Mouse (Mus musculus): ENCODE measurements at regions not wholly inside any gene's neighbourhood (a gene's known extent, or its start where the extent isn't known, plus 50 kb on each side); places are given as distances from the start of the nearest gene placed in this dataset.
A peak's percentile ranks its signal among the peaks of the same experiment; 100 is the strongest.

DNA sequence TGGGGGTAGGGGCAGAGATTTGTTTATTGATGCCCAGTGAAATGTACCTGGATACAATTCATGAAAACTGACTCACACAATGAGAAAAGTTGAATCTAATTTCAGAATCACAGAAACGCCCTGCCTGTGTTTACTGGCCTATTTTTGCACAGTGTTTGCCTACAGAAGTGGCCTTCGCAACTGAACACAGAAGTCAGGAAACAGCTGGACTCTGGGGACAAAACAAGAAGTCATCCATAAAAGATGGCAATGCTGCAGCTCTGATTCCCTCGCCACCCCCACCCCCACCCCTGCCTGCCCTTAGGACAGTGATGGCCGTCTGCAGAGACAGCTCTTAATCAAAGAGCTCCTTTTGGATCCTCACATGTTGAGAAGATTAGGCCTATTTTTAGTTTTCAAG is 150.0 kb upstream of the Galnt5 start:
- Histone ChIP-seq H3K27ac (no peak overlapping the region), H3K4me3 (no peak overlapping the region)
- no peak for DNase-seq (ENCODE audit: extremely low spot score in 1 of 2, low spot score in 2 of 2)
- intact Hi-C loops (cut with DNase I): no loop called here
- no peak for TF ChIP-seq CTCF (IDR thresholded peaks at IDR 0.05)

GRCm38 (mm10) chr2:57849338-57850057 is 148.2 kb upstream of the Galnt5 start:
- TF ChIP-seq CTCF (IDR thresholded peaks at IDR 0.05): no peak
- H3K4me3 ChIP-seq: no peak overlapping the region
- DNase-seq (ENCODE audit: extremely low spot score in 1 of 2, low spot score in 2 of 2): no peak
- no peak overlapping the region for H3K27ac ChIP-seq
- intact Hi-C loops (cut with DNase I): no loop called here

- intact Hi-C loops (cut with DNase I): no loop called here
- no peak for TF ChIP-seq CTCF (IDR thresholded peaks at IDR 0.05)
- H3K27ac ChIP-seq: no peak overlapping the region
- no peak overlapping the region for H3K4me3 ChIP-seq
- DNase-seq (ENCODE audit: extremely low spot score in 1 of 2, low spot score in 2 of 2): no peak
These were observed 147.7 kb upstream of the Galnt5 start for GRCm38 (mm10) chr2:57850058-57850400.

DNA sequence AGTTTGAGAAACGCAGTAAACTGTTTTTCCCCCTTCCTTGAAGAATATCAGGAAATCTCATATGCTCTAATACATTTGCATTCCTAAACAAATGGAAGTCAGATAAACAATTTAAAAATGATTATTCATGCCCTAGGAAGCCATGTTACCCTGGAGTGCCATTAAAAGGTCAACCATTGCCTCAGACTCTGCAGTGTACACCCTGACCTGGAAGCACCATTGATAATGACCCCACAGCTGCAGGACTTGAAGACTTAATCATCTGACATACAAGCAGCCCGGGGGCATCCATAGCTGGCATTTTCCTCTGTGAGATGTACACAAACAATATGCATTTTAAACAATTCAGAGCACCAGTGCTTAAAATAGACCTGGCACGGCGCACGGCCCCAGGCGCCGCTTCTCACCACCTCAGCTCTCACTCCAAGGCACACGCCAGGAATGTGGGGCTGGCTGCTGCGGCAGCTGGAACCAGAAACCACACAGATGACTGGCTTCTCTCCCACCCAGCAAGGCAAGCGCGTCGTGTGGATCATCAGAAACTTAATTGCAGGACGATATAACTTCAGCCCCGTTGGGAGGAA is 141.1 kb upstream of the Galnt5 start:
- Histone ChIP-seq H3K4me3 (no peak overlapping the region), H3K27ac (no peak overlapping the region)
- intact Hi-C loops (cut with DNase I): no loop called here
- TF ChIP-seq CTCF (IDR thresholded peaks at IDR 0.05): no peak
- DNase-seq (ENCODE audit: extremely low spot score in 1 of 2, low spot score in 2 of 2): no peak

GRCm38 (mm10) chr2:57865289-57865688 is 132.4 kb upstream of the Galnt5 start:
- intact Hi-C loops (cut with DNase I): no loop called here
- H3K4me3 ChIP-seq: no peak overlapping the region
- DNase-seq (ENCODE audit: extremely low spot score in 1 of 2, low spot score in 2 of 2): no peak
- no peak overlapping the region for H3K27ac ChIP-seq
- TF ChIP-seq CTCF (IDR thresholded peaks at IDR 0.05): peak; percentile 43

- intact Hi-C loops (cut with DNase I): loop anchor here (2.0 kb wide), 1 partner anchor 33 kb away; no protein-coding TSS in a partner anchor
- H3K27ac ChIP-seq: no peak overlapping the region
- no peak for TF ChIP-seq CTCF (IDR thresholded peaks at IDR 0.05)
- no peak overlapping the region for H3K4me3 ChIP-seq
- DNase-seq (ENCODE audit: extremely low spot score in 1 of 2, low spot score in 2 of 2): no peak
These were observed 129.6 kb upstream of the Galnt5 start for GRCm38 (mm10) chr2:57868046-57868445.

DNA sequence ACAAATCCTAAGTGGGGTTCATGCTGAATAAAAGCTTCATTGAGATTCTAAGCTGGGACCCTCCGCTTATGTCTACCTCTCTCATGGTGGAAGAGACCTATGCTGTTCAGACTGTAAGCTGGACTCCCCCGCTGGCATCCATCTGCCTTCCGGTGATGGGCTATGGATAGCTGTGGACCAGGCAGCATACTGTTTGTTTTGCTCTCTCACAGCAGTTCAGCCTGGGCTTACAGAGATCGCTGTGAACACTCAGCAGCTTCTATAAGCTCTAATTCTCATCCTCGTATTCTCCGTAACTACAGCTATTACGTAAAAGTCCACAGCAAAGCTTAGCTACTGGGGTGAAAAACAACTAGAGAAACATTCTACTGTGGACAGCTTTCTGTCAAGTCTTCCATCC is 97.5 kb upstream of the Galnt5 start:
- Histone ChIP-seq H3K4me3 (no peak overlapping the region), H3K27ac (peak overlapping the region; percentile 53; the same call in 1 of the 2 replicates)
- DNase-seq (ENCODE audit: extremely low spot score in 1 of 2, low spot score in 2 of 2): no peak
- no peak for TF ChIP-seq CTCF (IDR thresholded peaks at IDR 0.05)
- intact Hi-C loops (cut with DNase I): loop anchor here (2.0 kb wide), 2 partner anchors 31 to 51 kb away; no protein-coding TSS in a partner anchor

GRCm38 (mm10) chr2:57900580-57901247 is 97.0 kb upstream of the Galnt5 start:
- H3K27ac ChIP-seq: peak overlapping the region; percentile 53; the same call in 1 of the 2 replicates
- intact Hi-C loops (cut with DNase I): loop anchor here (2.0 kb wide), 2 partner anchors 32 to 50 kb away; no protein-coding TSS in a partner anchor
- no peak for TF ChIP-seq CTCF (IDR thresholded peaks at IDR 0.05)
- peak; percentile 22 to 49 for DNase-seq (ENCODE audit: extremely low spot score in 1 of 2, low spot score in 2 of 2)
- no peak overlapping the region for H3K4me3 ChIP-seq

DNA sequence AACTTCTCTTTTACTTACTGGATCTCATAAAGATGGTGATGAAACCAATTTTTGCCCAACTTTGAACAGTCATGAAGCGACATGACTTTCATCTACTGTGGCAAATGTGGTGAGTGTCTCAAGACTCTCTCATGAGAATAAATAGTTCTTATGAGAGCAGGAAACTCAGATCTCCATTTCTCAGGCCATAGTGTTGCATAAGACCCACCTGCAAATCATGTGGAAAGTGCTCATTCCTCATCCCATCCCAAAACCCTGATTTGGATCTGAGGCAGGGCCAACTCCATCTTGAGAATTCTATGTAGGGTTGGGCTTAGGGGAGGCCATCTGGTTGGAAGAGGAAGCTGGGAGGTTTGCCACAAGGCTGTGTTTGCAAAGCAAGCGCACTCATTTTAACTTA is 92.5 kb upstream of the Galnt5 start:
- intact Hi-C loops (cut with DNase I): no loop called here
- peak in 1 of 2 experiments; percentile 22 for DNase-seq (ENCODE audit: extremely low spot score in 1 of 2, low spot score in 2 of 2)
- no peak overlapping the region; the same call in 1 of the 2 replicates for H3K27ac ChIP-seq
- H3K4me3 ChIP-seq: no peak overlapping the region
- no peak for TF ChIP-seq CTCF (IDR thresholded peaks at IDR 0.05)

DNA sequence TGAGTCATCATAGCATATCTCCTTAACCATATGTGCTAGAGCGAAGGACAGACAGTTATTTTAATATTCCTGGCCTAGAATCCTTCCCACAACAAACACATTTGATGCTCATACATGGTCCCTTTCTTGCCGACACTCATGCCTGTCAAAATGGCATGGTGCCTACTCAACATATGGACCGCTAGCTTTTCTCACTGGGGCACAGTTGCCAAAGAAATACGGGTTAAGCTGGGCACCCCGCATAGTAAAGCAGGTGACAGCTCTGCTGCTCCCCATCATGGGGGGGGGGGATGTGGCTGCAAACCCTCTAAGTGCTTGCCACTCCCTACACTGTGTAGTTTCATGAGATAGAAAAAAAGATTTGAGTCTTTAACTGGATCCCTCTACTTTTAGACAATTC is 90.7 kb upstream of the Galnt5 start:
- intact Hi-C loops (cut with DNase I): no loop called here
- no peak overlapping the region for H3K27ac ChIP-seq
- peak in 1 of 2 experiments; percentile 33 for DNase-seq (ENCODE audit: extremely low spot score in 1 of 2, low spot score in 2 of 2)
- H3K4me3 ChIP-seq: no peak overlapping the region
- TF ChIP-seq CTCF (IDR thresholded peaks at IDR 0.05): no peak

DNA sequence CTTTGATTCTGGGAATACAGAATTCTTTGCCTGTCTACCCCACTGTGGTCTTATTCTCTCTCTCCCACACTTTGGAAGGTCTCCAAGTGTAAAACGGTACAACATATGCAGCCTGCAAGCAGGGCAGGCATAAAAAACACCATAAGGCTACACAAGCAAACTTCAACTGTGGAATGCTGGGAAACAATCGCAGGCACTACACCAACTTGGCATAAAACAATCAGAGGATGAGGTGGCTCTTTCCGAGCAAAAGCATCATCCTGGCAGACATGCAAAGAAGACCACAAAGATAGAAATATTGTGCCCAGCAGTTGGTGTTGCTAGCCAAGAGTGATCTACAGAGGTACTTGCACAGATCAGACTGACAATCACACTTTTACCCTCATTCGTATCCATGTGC is 88.0 kb upstream of the Galnt5 start:
- intact Hi-C loops (cut with DNase I): no loop called here
- H3K4me3 ChIP-seq: no peak overlapping the region
- TF ChIP-seq CTCF (IDR thresholded peaks at IDR 0.05): no peak
- H3K27ac ChIP-seq: no peak overlapping the region
- DNase-seq (ENCODE audit: extremely low spot score in 1 of 2, low spot score in 2 of 2): no peak

- no peak for TF ChIP-seq CTCF (IDR thresholded peaks at IDR 0.05)
- intact Hi-C loops (cut with DNase I): loop anchor here (5.0 kb wide), 1 partner anchor 219 kb away; no protein-coding TSS in a partner anchor
These were observed 81.2 kb upstream of the Galnt5 start for GRCm38 (mm10) chr2:57916375-57917023.

More at GRCm38 (mm10) chr2:57916375-57917023, 81.2 kb upstream of the Galnt5 start:
- H3K27ac ChIP-seq: no peak overlapping the region
- no peak for DNase-seq (ENCODE audit: extremely low spot score in 1 of 2, low spot score in 2 of 2)
- H3K4me3 ChIP-seq: no peak overlapping the region

All from left cerebral cortex, adult 2 months (tissue).